Mouse (Mus musculus): ENCODE results near the gene Platr17. TPM values are rescaled to one million over a fixed set of nuclear protein-coding genes. Genes with fewer than 3 reads are reported as not detected.
A peak's percentile ranks its signal among the peaks of the same experiment; 100 is the strongest.

Platr17 gene
- polyA plus RNA-seq, 1 experiment from 2014 or later: 0.29 TPM

DNA sequence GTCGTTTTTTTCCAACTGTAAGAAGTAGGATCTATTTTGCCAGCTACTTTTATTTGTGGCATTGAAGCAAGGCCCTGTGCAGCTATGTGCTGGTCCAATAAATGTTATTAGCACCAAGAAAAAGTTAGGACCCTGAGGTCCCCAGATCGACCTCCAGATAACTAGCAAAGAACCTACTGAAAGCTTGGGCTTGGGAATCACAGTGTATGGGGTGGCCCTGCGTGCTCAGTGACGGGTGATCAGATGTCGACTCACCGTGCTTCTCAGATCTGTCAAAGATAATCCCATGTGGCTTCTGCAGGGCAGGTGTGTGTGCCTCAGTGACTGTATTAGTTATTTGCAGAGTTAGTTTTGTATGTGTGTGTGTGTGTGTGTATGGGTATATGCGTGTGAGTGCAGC lies 16.4 kb downstream of the Platr17 start:
- no peaks in the 10 kb centered on the region for H3K27me3 ChIP-seq (replicated peaks)
- no peak overlapping the region for H3K27ac ChIP-seq (ENCODE audit: poor library complexity, severe bottlenecking)
- no peak overlapping the region for H3K9ac ChIP-seq
- no peak overlapping the region for H3K4me3 ChIP-seq
- H3K9me3 ChIP-seq (replicated peaks): no peaks in the 10 kb centered on the region
- no peak overlapping the region for H3K4me2 ChIP-seq
- WGBS: 85% methylated on average over 7 of the region's 7 CpGs
- peaks cover 30% of the 10 kb centered on the region for H3K36me3 ChIP-seq
- peaks cover 34% of the 10 kb centered on the region for H3K4me1 ChIP-seq (replicated peaks)
- ATAC-seq (ENCODE audit: insufficient number of reproducible peaks, low FRiP score): no peak

DNA sequence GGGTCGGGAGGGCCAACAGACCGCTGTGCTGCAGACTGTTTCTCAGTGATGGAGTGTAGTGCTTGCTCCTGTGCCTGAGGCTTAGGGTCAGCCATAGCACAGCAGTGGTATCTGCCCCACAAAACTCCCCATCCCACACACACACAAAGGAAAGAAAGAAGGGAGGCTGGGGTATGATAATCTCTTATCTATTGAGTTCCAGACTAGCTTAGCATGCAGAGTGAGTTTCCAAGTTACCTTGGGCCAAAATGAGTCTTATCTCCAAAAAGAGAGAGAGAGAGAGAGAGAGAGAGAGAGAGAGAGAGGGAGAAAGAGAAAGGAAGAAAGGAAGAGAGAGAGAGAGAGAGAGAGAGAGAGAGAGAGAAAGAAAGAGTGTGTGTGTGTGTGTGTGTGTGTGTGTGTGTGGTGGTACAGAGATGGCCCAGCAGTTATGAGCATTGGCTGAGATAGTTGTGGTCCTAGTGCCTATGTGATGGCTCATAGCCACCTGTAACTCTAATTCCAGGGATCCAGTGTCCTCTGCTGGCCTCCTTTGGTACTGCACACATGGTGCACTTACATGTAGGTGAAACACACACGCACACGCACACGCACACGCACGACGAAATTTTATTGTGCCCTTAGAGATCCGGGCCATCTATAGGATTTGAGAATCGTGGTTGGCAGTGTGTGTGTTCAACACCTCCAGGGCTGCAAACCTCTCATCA lies 19.8 kb downstream of the Platr17 start:
- Histone ChIP-seq H3K4me1 (replicated peaks) (peaks cover 20% of the 10 kb centered on the region), H3K36me3 (peaks cover 23% of the 10 kb centered on the region; the same call in 1 of the 2 replicates), H3K9ac (no peak overlapping the region), H3K4me3 (no peak overlapping the region), H3K27me3 (replicated peaks) (no peaks in the 10 kb centered on the region), H3K4me2 (no peak overlapping the region), H3K27ac (ENCODE audit: poor library complexity, severe bottlenecking) (no peak overlapping the region), H3K9me3 (replicated peaks) (no peaks in the 10 kb centered on the region)
- 78% methylated on average over 10 of the region's 10 CpGs for WGBS
- no peak for ATAC-seq (ENCODE audit: insufficient number of reproducible peaks, low FRiP score)

DNA sequence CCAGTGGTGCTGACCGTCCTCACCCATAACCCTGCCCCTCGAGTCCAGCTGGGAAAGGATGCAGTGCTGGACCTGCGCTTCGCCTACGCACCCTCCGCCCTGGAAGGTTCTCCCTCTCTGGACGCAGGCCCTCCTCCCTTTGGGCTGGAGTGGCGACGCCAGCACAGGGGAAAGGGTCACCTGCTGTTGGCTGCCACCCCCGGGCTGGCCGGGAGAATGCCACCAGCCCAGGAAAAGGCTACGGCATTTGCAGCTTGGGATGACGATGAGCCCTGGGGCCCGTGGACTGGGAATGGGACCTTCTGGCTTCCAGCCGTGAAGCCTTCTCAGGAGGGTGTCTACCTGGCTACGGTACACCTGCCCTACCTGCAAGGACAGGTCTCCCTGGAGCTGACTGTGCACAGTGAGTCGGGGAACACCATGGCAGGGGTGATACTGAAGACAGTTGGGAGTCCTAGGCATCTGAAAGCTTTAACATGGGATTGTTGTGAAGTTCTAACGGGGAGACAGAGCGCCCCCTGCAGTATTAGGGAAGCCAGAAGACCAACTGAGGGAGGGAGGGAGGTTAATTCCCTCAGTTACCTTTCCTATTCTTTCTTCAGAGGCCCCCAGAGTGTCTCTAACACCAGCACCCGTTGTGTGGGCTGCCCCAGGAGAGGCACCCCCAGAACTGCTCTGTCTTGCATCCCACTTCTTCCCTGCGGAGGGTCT lies 20.6 kb downstream of the Platr17 start:
- Histone ChIP-seq H3K9me3 (replicated peaks) (no peaks in the 10 kb centered on the region), H3K27ac (ENCODE audit: poor library complexity, severe bottlenecking) (no peak overlapping the region), H3K27me3 (replicated peaks) (no peaks in the 10 kb centered on the region), H3K4me1 (replicated peaks) (peaks cover 17% of the 10 kb centered on the region), H3K4me2 (no peak overlapping the region), H3K9ac (no peak overlapping the region), H3K36me3 (peaks cover 23% of the 10 kb centered on the region; the same call in 1 of the 2 replicates), H3K4me3 (no peak overlapping the region)
- 79% methylated on average over 21 of the region's 21 CpGs for WGBS
- ATAC-seq (ENCODE audit: insufficient number of reproducible peaks, low FRiP score): no peak

DNA sequence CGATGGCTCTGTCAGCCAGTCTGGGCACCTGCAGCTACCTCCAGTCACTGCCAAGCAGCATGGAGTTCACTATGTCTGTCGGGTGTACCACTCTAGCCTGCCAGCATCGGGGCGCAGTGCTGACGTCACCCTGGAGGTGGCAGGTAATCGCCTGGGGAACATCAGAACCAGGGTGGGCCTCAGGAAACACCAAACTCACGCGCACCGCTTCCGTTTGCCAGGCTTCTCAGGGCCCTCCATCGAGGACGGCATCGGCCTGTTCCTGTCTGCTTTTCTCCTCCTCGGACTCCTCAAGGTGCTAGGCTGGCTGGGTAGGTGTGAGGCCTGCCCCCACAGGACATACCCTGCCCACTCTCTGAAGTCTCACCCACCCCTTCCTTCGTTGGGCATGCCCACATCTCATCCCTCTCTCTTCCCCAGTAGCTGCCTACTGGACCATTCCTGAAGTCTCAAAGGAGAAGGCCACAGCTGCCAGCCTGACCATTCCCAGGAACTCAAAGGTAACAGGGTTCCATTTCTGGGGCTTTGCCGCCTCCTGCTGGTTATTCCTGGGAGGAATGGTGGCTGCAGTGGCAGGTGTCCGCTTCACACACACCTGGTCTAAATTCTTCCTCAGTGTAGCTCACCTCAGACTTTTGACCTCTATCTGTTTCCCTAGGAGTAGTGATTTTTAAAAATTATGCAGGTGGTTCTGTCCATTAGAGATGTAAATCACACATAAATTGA lies 21.4 kb downstream of the Platr17 start:
- Histone ChIP-seq H3K27me3 (replicated peaks) (no peaks in the 10 kb centered on the region), H3K4me3 (no peak overlapping the region), H3K9ac (no peak overlapping the region), H3K27ac (ENCODE audit: poor library complexity, severe bottlenecking) (no peak overlapping the region), H3K9me3 (replicated peaks) (no peaks in the 10 kb centered on the region), H3K36me3 (peaks cover 23% of the 10 kb centered on the region; the same call in 1 of the 2 replicates), H3K4me1 (replicated peaks) (peaks cover 19% of the 10 kb centered on the region), H3K4me2 (no peak overlapping the region)
- ATAC-seq (ENCODE audit: insufficient number of reproducible peaks, low FRiP score): no peak
- WGBS: 77% methylated on average over 17 of the region's 17 CpGs

DNA sequence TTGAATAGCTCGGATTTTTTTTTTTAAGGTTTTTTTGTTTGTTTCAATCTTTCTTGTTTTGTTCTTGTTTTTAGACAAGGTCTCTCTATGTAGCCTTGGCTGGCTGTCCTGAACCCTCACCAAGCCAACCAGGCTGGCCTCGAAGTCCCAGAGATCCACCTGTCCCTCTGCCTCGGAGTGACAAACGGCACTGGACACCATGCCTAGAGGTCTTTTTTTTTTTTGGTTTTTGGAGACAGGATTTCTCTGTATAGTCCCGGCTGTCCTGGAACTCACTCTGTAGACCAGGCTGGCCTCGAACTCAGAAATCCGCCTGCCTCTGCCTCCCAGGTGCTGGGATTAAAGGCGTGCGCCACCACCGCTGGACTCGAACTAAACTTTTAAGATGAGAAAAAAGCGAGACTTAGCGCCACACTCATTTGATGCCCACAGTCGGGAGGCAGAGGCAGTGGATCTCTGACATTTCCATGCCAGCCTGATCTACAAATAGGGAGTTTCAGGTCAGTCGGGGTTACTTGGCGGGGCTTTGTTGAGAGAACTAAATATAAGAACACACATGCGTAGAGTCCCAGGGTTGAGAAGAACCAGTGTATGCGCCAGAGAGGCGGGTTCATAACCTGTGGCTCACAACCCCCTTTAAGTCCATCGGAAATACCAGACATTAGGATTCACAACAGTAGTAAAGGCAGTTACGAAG lies 23.5 kb downstream of the Platr17 start:
- Histone ChIP-seq H3K4me3 (peak overlapping the region; percentile 77), H3K27ac (ENCODE audit: poor library complexity, severe bottlenecking) (no peak overlapping the region), H3K36me3 (peaks cover 38% of the 10 kb centered on the region), H3K4me1 (replicated peaks) (peaks cover 21% of the 10 kb centered on the region), H3K4me2 (peak overlapping the region; percentile 95), H3K27me3 (replicated peaks) (no peaks in the 10 kb centered on the region), H3K9ac (peak overlapping the region; percentile 95), H3K9me3 (replicated peaks) (no peaks in the 10 kb centered on the region)
- 56% methylated on average over 21 of the region's 21 CpGs for WGBS
- ATAC-seq (ENCODE audit: insufficient number of reproducible peaks, low FRiP score): no peak

DNA sequence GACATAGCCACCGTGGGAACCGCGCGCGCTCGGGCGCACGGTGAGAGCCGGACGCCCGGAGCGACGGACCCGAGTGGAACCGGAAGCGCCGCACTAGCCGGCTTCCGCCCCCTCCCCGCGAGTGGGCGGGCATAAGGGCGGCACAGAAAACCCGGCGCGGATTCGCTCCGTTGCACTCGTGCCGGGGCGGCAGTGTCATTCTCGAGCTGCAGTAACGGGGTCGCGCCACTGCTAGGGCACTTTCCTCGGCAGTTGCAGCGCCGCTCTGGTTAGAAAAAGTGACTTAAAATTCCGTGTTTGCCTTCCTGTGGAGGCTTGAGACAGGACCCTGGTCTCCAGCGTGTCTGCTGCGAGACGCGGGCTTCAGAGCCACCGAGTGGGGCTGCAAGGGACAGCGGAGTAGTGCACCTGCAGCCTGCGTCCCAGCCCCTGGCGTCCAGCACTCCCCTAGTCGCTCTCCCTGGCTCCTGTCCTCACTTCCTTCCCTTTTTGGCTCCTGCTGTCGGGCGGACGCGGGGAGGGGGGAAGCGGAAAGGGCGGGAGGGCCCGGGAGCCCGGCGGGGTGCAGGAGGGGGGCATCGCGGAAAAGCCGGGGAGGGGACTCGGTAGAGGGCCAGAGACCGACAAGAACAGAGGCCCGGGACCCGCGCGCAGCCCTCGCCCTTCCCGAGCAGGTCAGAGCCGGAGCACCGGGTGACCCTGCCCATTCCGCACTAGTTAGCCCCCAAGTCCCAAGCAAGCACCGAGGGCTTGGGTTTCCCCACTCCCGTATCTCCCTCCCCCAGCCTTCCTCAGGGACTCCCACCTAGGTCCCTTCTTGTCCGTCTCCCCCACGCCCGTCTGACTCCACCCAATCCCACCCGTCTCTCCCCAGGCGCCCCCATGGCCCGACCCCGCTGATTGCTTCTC lies 24.7 kb downstream of the Platr17 start, which contains the start of gene Rgl2:
TSS of gene Rgl2 (plus strand) at position 173 of the 909 bp plus-strand sequence.
- H3K27me3 ChIP-seq (replicated peaks): no peaks in the 10 kb centered on the region
- peak within 1 kb of the TSS; percentile 99 for H3K27ac ChIP-seq (ENCODE audit: poor library complexity, severe bottlenecking)
- peaks cover 21% of the 10 kb centered on the region for H3K4me1 ChIP-seq (replicated peaks)
- H3K9me3 ChIP-seq (replicated peaks): no peaks in the 10 kb centered on the region
- peak within 1 kb of the TSS; percentile 77 for H3K4me3 ChIP-seq
- peak within 1 kb of the TSS; percentile 95 for H3K4me2 ChIP-seq
- WGBS: under 1% methylated on average over 70 of the region's 80 CpGs
- H3K36me3 ChIP-seq: peaks cover 51% of the 10 kb centered on the region
- H3K9ac ChIP-seq: peak within 1 kb of the TSS; percentile 95
- ATAC-seq (ENCODE audit: insufficient number of reproducible peaks, low FRiP score): peak; percentile 82

DNA sequence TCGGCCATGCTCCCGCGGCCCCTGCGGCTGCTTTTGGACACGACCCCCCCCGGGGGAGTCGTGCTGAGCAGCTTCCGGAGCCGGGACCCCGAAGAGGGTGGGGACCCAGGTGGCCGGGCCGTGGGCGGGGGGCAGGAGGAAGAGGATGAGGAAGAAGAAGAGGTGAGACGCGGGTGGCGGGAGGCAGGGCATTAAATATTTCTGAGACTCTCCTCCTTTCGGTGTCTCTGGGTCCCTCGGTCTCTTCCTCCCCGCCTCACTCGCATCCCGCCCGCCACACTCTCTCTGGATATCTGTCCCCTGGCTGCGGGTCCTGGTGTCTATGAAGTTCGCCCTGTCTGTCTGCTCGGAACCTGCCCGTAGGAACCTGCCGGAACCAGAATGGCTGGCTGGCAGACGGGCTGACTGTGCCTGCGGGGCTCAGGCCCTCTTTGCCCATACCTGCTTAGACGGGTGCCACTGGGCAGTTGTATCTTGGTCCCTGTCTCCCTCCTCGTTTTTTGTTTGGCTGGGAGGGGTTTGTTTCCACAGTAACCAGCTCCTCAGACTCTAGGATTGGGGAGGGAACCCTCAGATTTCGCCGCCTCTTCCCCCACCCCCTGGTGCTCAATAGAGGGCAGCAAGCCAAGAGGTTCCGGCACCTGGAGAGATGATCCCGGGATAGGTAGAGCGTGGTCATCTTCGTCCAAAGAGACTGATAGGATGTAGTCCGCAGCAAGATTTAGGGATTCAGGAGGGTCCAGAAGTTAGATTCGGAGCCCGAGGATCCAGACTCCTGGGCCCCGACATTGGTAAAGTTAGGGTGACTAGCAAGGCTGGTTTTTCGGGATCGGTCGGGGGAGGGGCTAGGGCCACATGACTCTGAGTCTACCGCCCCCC lies 25.6 kb downstream of the Platr17 start:
- 1% methylated on average over 45 of the region's 45 CpGs for WGBS
- H3K27me3 ChIP-seq (replicated peaks): no peaks in the 10 kb centered on the region
- peaks cover 21% of the 10 kb centered on the region for H3K4me1 ChIP-seq (replicated peaks)
- H3K9ac ChIP-seq: peak overlapping the region; percentile 95
- ATAC-seq (ENCODE audit: insufficient number of reproducible peaks, low FRiP score): peak; percentile 9; the same call in 1 of the 2 replicates
- H3K4me3 ChIP-seq: peak overlapping the region; percentile 77
- H3K36me3 ChIP-seq: peaks cover 52% of the 10 kb centered on the region
- peak overlapping the region; percentile 95 for H3K4me2 ChIP-seq
- peak overlapping the region; percentile 99 for H3K27ac ChIP-seq (ENCODE audit: poor library complexity, severe bottlenecking)
- H3K9me3 ChIP-seq (replicated peaks): no peaks in the 10 kb centered on the region

DNA sequence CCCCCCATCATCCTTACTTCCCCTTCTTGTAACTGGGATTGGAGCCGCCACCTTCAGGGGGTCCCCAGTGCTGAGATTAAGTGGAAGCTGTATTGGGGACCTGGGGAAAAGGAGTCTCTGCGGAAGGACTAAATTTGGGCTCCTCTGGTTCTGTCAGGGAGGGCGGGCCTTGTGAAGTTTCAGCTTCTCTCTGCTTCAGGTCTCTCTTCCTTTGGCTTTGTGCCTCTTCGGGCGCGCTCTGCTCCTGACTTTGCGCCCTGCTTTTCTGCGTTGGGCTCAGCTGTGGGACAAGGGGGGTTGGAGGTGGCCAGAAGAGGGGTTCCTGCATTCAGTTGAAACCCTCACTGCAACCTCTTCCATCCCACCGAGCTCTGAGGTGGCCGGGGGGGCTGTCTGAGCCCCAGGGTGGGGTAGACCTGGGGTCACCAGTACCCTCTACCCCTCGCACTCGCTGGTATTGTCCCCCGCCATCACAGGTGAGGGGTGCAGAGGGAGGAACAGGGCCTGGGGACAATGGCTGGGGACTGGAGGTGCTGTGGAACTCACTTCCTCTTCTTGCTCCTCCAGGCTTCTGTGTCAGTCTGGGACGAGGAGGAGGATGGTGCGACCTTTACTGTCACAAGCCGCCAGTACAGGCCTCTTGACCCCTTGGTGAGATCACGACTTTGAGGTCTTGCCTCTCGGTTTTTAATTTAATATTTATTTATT lies 26.4 kb downstream of the Platr17 start:
- H3K4me2 ChIP-seq: peak overlapping the region; percentile 95
- H3K27me3 ChIP-seq (replicated peaks): no peaks in the 10 kb centered on the region
- H3K36me3 ChIP-seq: peaks cover 54% of the 10 kb centered on the region
- peak overlapping the region; percentile 95 for H3K9ac ChIP-seq
- WGBS: 34% methylated on average over 18 of the region's 18 CpGs
- no peaks in the 10 kb centered on the region for H3K9me3 ChIP-seq (replicated peaks)
- H3K4me3 ChIP-seq: peak overlapping the region; percentile 77
- ATAC-seq (ENCODE audit: insufficient number of reproducible peaks, low FRiP score): no peak
- no peak overlapping the region for H3K27ac ChIP-seq (ENCODE audit: poor library complexity, severe bottlenecking)
- peaks cover 21% of the 10 kb centered on the region for H3K4me1 ChIP-seq (replicated peaks)

DNA sequence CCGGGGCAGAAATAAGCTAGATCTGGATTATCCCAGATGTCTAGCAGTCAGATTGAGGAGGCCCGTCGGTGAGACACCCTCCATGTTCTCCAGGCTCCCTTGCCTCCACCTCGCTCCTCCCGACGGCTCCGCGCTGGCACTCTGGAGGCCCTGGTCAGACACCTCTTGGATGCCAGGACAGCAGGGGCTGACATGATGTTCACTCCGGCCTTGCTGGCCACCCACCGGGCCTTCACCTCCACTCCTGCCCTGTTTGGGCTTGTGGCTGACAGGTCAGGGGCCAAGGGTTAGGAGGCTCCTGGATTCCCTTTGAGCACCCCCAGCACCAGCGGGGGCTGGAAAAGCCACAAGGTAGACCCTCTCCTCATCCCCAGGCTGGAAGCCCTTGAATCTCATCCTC lies 27.0 kb downstream of the Platr17 start:
- Histone ChIP-seq H3K4me2 (no peak overlapping the region), H3K27me3 (replicated peaks) (no peaks in the 10 kb centered on the region), H3K4me3 (no peak overlapping the region), H3K4me1 (replicated peaks) (peaks cover 21% of the 10 kb centered on the region), H3K9ac (no peak overlapping the region), H3K36me3 (peaks cover 54% of the 10 kb centered on the region), H3K9me3 (replicated peaks) (no peaks in the 10 kb centered on the region), H3K27ac (ENCODE audit: poor library complexity, severe bottlenecking) (no peak overlapping the region)
- ATAC-seq (ENCODE audit: insufficient number of reproducible peaks, low FRiP score): no peak
- WGBS: 90% methylated on average over 11 of the region's 11 CpGs

All from heart, embryonic 12.5 days (tissue).